Mouse (Mus musculus): Measurements from ENCODE around the gene Prickle1. TPM values are rescaled to one million over a fixed set of nuclear protein-coding genes. Genes with fewer than 3 reads are reported as not detected.
A peak's percentile ranks its signal among the peaks of the same experiment; 100 is the strongest.

The Prickle1 gene
- polyA plus RNA-seq, 1 experiment from 2014 or later = 2.6 TPM

DNA sequence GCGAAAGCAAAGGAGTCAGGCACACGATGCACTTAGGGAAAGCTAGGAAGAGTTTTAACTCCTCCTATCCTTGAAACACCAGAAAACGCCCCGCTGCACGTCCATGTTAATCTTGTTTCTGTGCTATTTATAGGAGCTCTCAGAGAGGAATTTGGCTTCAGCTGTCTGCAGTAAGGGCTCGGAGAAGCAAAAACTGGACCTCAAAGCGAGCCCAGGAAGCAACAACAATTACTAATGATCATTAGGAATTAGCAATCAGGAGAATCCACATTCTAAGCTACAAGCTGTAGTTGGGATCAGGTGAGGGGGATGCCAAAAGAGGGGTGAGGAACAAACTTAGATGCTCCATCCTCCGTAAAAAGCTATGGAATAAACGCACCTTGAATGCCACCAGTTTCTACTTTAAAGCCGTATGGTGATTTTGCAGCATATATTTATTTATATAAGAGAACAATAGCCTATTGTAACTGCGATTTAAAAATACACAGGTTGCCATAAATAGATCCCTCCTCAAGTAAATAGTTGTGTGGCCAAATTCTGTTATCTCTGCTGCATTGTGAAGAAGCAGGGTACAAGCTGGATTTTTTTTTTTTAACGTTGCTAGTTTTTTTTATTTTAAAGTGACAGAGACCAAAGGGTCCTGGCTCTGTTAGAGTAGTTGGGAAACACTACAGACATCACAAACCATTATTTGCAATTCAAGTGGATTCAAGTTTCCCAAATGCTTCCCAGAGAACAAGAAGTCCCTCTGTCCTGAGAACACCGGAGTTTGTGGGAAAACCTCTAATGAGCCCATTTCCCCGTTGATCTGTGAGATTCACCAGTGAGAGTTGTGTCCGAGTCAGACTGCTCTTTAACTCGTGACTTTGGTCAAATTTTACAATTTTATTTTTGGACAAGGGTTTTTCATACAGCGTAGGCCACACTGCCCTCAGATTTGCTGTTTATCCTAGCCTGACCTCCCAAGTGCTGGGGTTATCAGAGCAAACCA is 75.6 kb downstream of the Prickle1 start:
- no peaks in the 10 kb centered on the region for H3K9me3 ChIP-seq (replicated peaks)
- H3K4me3 ChIP-seq (replicated peaks) = peak overlapping the region; percentile 68
- 10% methylated on average over 17 of the region's 17 CpGs for WGBS (ENCODE audit: insufficient replicate concordance)
- no peak overlapping the region for H3K27ac ChIP-seq (replicated peaks)
- no peaks in the 10 kb centered on the region for H3K36me3 ChIP-seq (replicated peaks)
- peaks cover 32% of the 10 kb centered on the region for H3K4me1 ChIP-seq (replicated peaks)
- H3K27me3 ChIP-seq = peaks cover 59% of the 10 kb centered on the region
- no peak for ATAC-seq (ENCODE audit: insufficient read depth)
- peak overlapping the region; percentile 90 for H3K4me2 ChIP-seq
- H3K9ac ChIP-seq = no peak overlapping the region

DNA sequence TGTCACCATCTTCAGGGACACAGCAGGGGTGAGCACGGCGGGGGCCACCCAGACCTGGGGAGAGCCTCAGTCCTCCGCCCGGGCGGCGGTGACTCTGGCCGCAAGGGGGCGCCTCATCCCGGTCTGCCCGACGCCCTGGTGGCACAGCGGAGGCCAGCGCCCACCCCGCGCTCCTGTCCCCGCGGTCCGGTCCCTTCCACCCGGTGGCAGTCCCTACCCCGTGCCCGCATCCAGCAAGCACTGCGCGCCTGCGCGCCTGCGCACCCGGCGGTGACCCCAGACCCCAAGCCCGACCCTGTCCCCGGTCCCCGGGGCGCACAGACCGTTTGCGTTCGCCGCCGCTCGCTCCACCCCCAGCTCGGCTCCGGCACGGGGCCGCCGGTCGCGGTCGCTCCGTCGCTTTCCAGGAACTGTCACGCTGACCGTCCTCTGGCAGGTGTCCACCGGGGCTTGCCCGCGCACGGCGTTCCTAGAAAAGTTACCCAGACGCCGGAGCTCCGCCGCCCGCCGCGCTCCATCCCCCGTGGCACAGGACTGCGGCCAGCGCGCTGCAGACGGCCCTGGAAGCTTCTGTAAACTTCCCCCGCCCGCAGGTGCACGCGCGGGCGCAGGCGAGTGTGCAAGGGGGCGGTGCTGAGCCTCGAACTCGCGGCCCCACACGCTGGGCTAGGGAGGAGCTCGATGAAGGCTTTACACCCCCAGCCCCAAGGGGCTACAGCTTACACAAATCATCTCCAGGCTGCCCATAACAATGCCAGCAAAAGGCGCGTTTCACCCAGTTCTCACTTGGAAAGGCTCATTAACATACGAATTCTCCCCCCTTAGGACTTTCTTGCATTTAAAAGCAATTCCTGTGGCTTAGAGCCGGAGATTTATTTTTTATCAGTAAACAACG is 76.5 kb downstream of the Prickle1 start:
- no peak overlapping the region for H3K27ac ChIP-seq (replicated peaks)
- peaks cover 59% of the 10 kb centered on the region for H3K27me3 ChIP-seq
- H3K36me3 ChIP-seq (replicated peaks) = no peaks in the 10 kb centered on the region
- ATAC-seq (ENCODE audit: insufficient read depth) = peak; percentile 83
- H3K4me2 ChIP-seq = peak overlapping the region; percentile 90
- peak overlapping the region; percentile 68 for H3K4me3 ChIP-seq (replicated peaks)
- no peaks in the 10 kb centered on the region for H3K9me3 ChIP-seq (replicated peaks)
- peak overlapping the region; percentile 42 for H3K9ac ChIP-seq
- peaks cover 29% of the 10 kb centered on the region for H3K4me1 ChIP-seq (replicated peaks)
- under 1% methylated on average over 84 of the region's 85 CpGs for WGBS (ENCODE audit: insufficient replicate concordance)

DNA sequence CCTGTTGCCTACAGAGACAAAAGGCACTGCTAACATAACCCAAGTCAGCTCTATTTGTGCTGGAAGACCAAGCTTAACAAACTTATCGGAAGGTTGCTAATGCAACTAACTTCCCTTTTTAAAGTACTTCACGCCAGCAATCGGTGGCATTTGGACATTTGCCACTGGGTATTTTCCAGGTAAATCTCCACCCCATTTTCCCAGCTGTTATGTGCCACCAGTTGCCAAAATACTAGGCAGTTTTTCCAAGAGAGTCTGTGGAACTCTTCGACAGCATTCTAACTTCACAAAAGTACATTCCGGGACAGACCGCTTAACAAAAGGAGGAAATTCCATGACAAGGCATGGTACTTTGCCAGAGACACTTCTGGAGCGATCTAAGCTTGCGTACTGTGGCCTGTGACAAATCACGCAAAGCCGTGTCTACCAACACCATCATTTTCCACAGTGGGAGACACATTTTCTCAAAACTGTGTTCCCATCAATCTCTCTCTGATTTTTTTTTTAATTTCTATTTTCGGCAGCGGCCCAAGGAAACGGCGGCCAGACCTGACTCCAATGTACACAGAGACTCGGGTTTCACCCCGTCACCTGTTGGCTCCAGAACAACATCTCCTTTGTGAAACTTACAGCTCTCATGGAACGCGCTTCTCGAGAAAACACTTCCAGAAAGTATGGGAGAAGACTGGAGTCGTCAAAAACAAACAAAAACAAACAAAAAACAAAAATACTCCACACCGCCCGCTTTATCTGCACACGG is 77.4 kb downstream of the Prickle1 start:
- peak overlapping the region; percentile 90 for H3K4me2 ChIP-seq
- no peak overlapping the region for H3K27ac ChIP-seq (replicated peaks)
- no peak for ATAC-seq (ENCODE audit: insufficient read depth)
- no peaks in the 10 kb centered on the region for H3K9me3 ChIP-seq (replicated peaks)
- peaks cover 34% of the 10 kb centered on the region for H3K4me1 ChIP-seq (replicated peaks)
- H3K27me3 ChIP-seq = peaks cover 59% of the 10 kb centered on the region
- peak overlapping the region; percentile 68 for H3K4me3 ChIP-seq (replicated peaks)
- WGBS (ENCODE audit: insufficient replicate concordance) = 2% methylated on average over 23 of the region's 23 CpGs
- no peaks in the 10 kb centered on the region for H3K36me3 ChIP-seq (replicated peaks)
- peak overlapping the region; percentile 42 for H3K9ac ChIP-seq

DNA sequence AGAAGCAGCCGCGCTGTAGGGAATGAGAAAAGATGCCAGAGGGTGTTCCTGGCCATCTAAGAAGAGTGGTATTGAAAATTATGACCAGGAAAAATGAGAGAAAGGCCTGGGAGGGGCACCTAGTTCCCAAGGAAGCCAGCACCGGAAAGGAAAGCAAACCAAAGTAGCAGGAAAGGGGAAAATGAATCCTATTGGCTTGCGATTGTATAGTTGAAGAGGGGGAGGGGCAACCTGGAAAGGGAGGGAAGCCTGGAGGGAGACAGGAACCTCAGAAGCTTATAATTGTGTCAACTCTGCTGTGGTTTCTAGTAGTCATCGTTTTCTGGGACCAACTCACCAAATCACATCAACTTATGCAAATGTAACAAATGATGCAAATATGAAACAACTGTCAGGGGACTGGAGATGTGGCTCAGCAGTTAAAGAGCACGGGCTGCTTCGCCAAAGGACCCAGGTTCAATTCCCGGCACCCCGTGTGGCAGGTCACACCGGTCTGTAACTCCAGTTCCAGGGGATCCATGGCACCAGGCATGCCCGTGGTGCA is 78.6 kb downstream of the Prickle1 start:
- Histone ChIP-seq H3K4me1 (replicated peaks) (peaks cover 34% of the 10 kb centered on the region), H3K9me3 (replicated peaks) (no peaks in the 10 kb centered on the region), H3K4me3 (replicated peaks) (no peak overlapping the region), H3K4me2 (no peak overlapping the region), H3K36me3 (replicated peaks) (no peaks in the 10 kb centered on the region), H3K9ac (no peak overlapping the region), H3K27me3 (peaks cover 53% of the 10 kb centered on the region), H3K27ac (replicated peaks) (no peak overlapping the region)
- WGBS (ENCODE audit: insufficient replicate concordance) = 68% methylated on average over 11 of the region's 11 CpGs
- no peak for ATAC-seq (ENCODE audit: insufficient read depth)

DNA sequence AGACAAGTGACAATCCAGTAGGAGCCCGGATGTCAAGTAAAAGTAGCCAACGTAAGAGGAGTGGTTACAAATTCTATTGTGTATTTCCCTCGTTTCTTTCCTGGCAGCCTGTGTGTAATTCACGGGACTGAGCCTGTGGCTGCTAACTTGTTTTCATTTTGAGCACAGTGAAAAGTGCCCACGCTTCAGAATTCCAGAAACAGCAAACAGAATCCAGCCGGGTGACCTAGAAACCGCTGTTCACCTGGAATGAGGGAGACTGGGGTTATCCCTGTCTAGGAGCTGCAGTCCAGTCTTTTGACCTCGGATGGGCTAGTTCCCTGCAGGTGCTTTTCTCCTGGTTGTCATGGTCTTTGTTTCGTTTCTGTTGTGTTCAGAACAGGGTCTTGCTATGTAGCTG is 80.4 kb downstream of the Prickle1 start:
- Histone ChIP-seq H3K4me2 (no peak overlapping the region), H3K4me1 (replicated peaks) (peaks cover 30% of the 10 kb centered on the region), H3K36me3 (replicated peaks) (no peaks in the 10 kb centered on the region), H3K9ac (no peak overlapping the region), H3K9me3 (replicated peaks) (no peaks in the 10 kb centered on the region), H3K27ac (replicated peaks) (no peak overlapping the region), H3K4me3 (replicated peaks) (no peak overlapping the region), H3K27me3 (peaks cover 36% of the 10 kb centered on the region)
- WGBS (ENCODE audit: insufficient replicate concordance) = 71% methylated on average over 9 of the region's 9 CpGs
- ATAC-seq (ENCODE audit: insufficient read depth) = no peak

DNA sequence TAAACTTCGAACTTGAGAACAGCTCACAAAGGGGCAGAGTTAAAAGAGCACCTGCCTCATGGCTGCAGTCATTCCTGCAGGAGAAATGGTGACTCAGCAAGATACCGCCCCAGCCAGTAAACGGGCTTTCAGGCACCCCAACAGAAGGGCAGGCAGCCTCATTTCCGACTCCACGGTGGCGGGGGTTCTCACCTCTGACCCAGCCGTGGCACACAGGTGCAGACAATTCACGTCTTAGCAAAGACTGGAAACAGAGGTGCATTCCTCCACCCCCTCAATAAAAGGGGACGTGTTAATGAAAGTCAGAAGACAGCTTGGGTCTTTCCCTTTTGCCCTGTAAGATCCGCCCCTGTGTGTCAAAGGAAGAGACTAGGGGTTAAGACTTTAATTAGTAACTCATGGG is 81.8 kb downstream of the Prickle1 start:
- H3K9me3 ChIP-seq (replicated peaks) = no peaks in the 10 kb centered on the region
- no peak overlapping the region for H3K27ac ChIP-seq (replicated peaks)
- H3K4me1 ChIP-seq (replicated peaks) = peaks cover 19% of the 10 kb centered on the region
- peak overlapping the region; percentile 56 for H3K4me2 ChIP-seq
- no peak overlapping the region; the same call in 1 of the 2 replicates for H3K4me3 ChIP-seq (replicated peaks)
- peaks cover 22% of the 10 kb centered on the region for H3K27me3 ChIP-seq
- no peak overlapping the region for H3K9ac ChIP-seq
- peaks cover 2% of the 10 kb centered on the region; the same call in 1 of the 2 replicates for H3K36me3 ChIP-seq (replicated peaks)
- ATAC-seq (ENCODE audit: insufficient read depth) = no peak
- 4% methylated on average over 10 of the region's 10 CpGs for WGBS (ENCODE audit: insufficient replicate concordance)

DNA sequence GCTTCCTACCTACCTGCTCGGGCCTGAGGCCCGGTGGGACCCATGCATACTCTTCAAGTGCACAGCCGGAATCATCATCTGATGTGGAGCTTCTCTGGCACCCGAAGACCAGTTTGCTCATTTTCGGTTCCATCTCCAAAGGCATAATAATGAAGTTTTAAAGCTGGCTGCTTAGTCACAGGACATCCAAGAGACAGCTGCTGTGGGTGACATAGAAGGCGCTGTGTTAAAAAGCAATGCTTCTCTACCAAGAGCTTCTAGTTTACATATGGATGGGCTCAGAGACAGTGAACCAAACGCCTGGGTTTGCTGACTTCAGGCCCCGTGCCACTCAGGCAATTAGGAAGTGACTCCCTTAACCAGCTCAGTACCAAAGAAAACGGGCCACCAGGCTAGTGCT is 83.3 kb downstream of the Prickle1 start:
- Histone ChIP-seq H3K4me2 (no peak overlapping the region), H3K36me3 (replicated peaks) (peaks cover 14% of the 10 kb centered on the region), H3K4me3 (replicated peaks) (no peak overlapping the region), H3K9me3 (replicated peaks) (no peaks in the 10 kb centered on the region), H3K9ac (no peak overlapping the region), H3K27ac (replicated peaks) (no peak overlapping the region), H3K4me1 (replicated peaks) (peaks cover 7% of the 10 kb centered on the region; the same call in 1 of the 2 replicates), H3K27me3 (peaks cover 7% of the 10 kb centered on the region)
- 55% methylated on average over 9 of the region's 9 CpGs for WGBS (ENCODE audit: insufficient replicate concordance)
- no peak for ATAC-seq (ENCODE audit: insufficient read depth)

DNA sequence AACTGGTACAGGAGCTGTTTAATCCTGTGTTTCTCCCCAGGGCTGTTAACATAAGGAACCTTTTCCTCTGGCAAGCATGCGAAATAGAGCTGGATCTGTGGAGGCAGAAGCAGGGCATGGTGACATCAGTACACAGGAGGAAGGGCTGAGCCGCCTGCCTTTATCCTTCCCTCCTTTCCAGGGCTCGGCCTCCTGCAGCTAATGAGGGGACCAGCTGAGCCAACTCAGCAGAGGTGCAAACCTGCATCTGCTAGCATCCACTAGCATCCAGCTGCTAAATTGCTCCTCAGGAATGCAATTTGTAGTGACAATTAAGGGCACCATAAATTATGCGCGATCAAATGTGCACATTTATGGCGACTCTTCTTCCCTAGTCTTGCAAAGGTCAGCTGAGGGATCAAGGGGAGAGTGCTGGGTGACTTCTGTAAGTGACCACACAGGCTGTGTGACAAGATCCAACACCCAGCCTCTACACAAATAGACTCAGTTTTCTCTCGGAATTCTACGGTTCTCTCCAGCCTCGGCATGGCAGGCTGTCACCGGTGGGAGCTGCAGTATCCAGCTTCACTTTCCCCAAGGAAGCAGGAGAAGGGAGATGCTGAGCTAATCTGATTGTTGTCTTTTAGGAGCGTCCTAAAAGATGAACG is 84.9 kb downstream of the Prickle1 start:
- H3K27ac ChIP-seq (replicated peaks) = no peak overlapping the region
- no peak overlapping the region for H3K4me3 ChIP-seq (replicated peaks)
- peaks cover 16% of the 10 kb centered on the region for H3K36me3 ChIP-seq (replicated peaks)
- no peaks in the 10 kb centered on the region for H3K27me3 ChIP-seq
- no peak for ATAC-seq (ENCODE audit: insufficient read depth)
- no peak overlapping the region for H3K9ac ChIP-seq
- no peak overlapping the region for H3K4me2 ChIP-seq
- H3K4me1 ChIP-seq (replicated peaks) = peaks cover 7% of the 10 kb centered on the region; the same call in 1 of the 2 replicates
- H3K9me3 ChIP-seq (replicated peaks) = no peaks in the 10 kb centered on the region
- 61% methylated on average over 12 of the region's 12 CpGs for WGBS (ENCODE audit: insufficient replicate concordance)

DNA sequence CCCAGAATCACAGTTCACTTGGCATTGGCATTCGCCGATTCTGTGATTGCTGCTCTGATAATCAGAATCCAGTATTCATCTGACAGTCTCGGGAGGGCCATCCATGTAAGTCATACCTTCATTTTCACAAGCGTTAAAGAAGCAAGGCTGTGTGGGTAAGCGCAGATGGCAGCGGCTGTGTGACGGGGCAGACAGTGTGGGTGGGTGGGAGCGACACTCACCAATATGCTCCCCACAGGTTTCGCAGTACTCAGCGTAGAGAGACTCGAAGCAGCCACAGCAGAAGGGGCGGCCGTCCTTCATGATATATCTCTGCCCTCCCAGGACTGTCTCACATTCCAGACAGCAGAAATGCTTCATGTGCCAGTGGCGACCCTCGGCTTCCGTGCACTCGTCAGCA is 90.9 kb downstream of the Prickle1 start:
- 83% methylated on average over 17 of the region's 17 CpGs for WGBS (ENCODE audit: insufficient replicate concordance)
- Histone ChIP-seq H3K9ac (no peak overlapping the region), H3K27ac (replicated peaks) (no peak overlapping the region), H3K36me3 (replicated peaks) (peaks cover 48% of the 10 kb centered on the region), H3K27me3 (no peaks in the 10 kb centered on the region), H3K4me3 (replicated peaks) (no peak overlapping the region), H3K4me2 (no peak overlapping the region), H3K9me3 (replicated peaks) (no peaks in the 10 kb centered on the region), H3K4me1 (replicated peaks) (no peaks in the 10 kb centered on the region)
- no peak for ATAC-seq (ENCODE audit: insufficient read depth)

DNA sequence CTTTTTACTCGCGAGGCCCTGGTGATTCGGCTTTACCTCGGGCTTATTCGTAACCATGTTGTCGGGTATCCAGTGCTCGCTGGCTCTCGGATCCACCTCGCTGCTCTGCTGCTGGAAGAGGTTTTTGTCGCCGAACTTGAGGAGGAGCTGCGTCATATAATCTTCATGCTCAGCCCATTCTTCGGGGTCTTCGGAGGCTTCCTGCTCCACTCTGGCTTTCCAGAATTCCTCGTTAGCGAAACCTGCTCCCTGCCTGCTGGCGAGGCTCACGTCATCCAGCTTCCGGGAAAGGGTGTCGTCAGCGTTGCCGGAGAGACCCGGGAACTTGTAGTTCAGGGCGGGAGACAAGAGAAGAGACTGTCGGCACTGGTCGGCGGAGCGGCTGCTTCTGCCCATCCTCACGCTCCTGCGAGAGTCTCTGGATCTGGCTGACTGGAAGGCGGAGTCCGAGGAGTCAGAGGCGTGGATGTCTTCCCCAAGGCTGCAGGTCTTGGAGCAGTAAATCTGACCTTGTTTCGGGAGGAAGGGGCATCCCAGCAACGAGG is 92.4 kb downstream of the Prickle1 start:
- 89% methylated on average over 35 of the region's 35 CpGs for WGBS (ENCODE audit: insufficient replicate concordance)
- Histone ChIP-seq H3K9me3 (replicated peaks) (no peaks in the 10 kb centered on the region), H3K36me3 (replicated peaks) (peaks cover 50% of the 10 kb centered on the region), H3K4me2 (no peak overlapping the region), H3K27me3 (no peaks in the 10 kb centered on the region), H3K27ac (replicated peaks) (no peak overlapping the region), H3K9ac (no peak overlapping the region), H3K4me1 (replicated peaks) (no peaks in the 10 kb centered on the region), H3K4me3 (replicated peaks) (no peak overlapping the region)
- no peak for ATAC-seq (ENCODE audit: insufficient read depth)
